Mouse (Mus musculus) midbrain, embryonic 11.5 days (tissue): Measurements from ENCODE around the gene Cobl. TPM values are rescaled to one million over a fixed set of nuclear protein-coding genes. Genes with fewer than 3 reads are reported as not detected.
A peak's percentile ranks its signal among the peaks of the same experiment; 100 is the strongest.

Experiments
- ATAC-seq: fragments of 200-750 bp; cut with Nextera tagmentation; 2 replicates; pipeline ENCODE4 v1.8.0; 2017; ENCODE audit warnings: moderate TSS enrichment, moderate library complexity; ENCODE audit not compliant: low FRiP score
- DNase-seq: peaks from one replicate; pipeline ENCODE4 v3.0.0; 2015; ENCODE audit warnings: low spot score; ENCODE audit errors: missing footprints
- H3K27ac ChIP-seq: fragments of 300-500 bp; sonication (generic); 2 replicates; pipeline ENCODE4 v1.5.1; 2014; ENCODE audit warnings: low read depth, low read length
- H3K27me3 ChIP-seq: fragments of 300-500 bp; sonication (generic); 2 replicates; pipeline ENCODE4 v1.6.1; 2014; ENCODE audit warnings: mild to moderate bottlenecking, low read length, moderate library complexity, mixed read lengths; ENCODE audit not compliant: control insufficient read depth, insufficient read depth
- H3K36me3 ChIP-seq: fragments of 300-500 bp; sonication (generic); 2 replicates; pipeline ENCODE4 v1.6.1; 2014; ENCODE audit warnings: mild to moderate bottlenecking, low read length, moderate library complexity, mixed read lengths; ENCODE audit not compliant: control insufficient read depth, insufficient read depth
- H3K4me1 ChIP-seq: fragments of 300-500 bp; sonication (generic); 2 replicates; pipeline ENCODE4 v1.6.1; 2014; ENCODE audit warnings: low read length; ENCODE audit not compliant: control insufficient read depth, insufficient read depth
- H3K4me2 ChIP-seq: fragments of 300-500 bp; sonication (generic); 2 replicates; pipeline ENCODE4 v1.6.1; 2014; ENCODE audit warnings: mild to moderate bottlenecking, moderate library complexity
- H3K4me3 ChIP-seq: fragments of 300-500 bp; sonication (generic); 2 replicates; pipeline ENCODE4 v1.5.1; 2014; ENCODE audit warnings: low read depth, low read length
- H3K9ac ChIP-seq: fragments of 300-500 bp; sonication (generic); 2 replicates; pipeline ENCODE4 v1.6.1; 2014; ENCODE audit warnings: low read length
- H3K9me3 ChIP-seq: fragments of 300-500 bp; sonication (generic); 2 replicates; pipeline ENCODE4 v1.6.1; 2016; ENCODE audit warnings: low read length; ENCODE audit not compliant: control insufficient read depth
- WGBS: fragments of 180-500 bp; shearing (Covaris S2); extraction: QIAGEN DNeasy Blood & Tissue Kit; methylation state at CpG from one replicate; pipeline ENCODE4 v1.1.7; 2014; 5-methylcytosine and 5-hydroxymethylcytosine counted together
- polyA plus RNA-seq: library from polyadenylated mRNA; unstranded; fragments of >200 nt; fragmentation: Nextera tagmentation; extraction: Ambion mirVana; gene quantifications from 2 replicates; pipeline ENCODE4 v1.2.1, GENCODE M21; 2014

Gene Cobl
- polyA plus RNA-seq: 1.6 and 3.4 TPM in 2 replicates

- H3K9ac ChIP-seq: peak within 1 kb of the TSS; percentile 71
- peaks cover 11% of the 10 kb centered on the region for H3K27me3 ChIP-seq
- peak; percentile 78 for ATAC-seq
- H3K9me3 ChIP-seq: no peaks in the 10 kb centered on the region
- H3K4me3 ChIP-seq: peak within 1 kb of the TSS; percentile 67
- peak within 1 kb of the TSS; percentile 97 for H3K4me2 ChIP-seq
- H3K27ac ChIP-seq: no peak within 1 kb of the TSS
- H3K36me3 ChIP-seq: no peaks in the 10 kb centered on the region
- 0 out of 2 replicates have a peak, but pooled peaks cover 5% of the 10 kb centered on the region for H3K4me1 ChIP-seq
- WGBS: 2% methylated on average over 89 of the region's 89 CpGs
- peak; percentile 94 for DNase-seq
Observed at GRCm38 (mm10) chr11:12464181-12465162, at the start of gene Cobl. Cobl (minus strand) TSS chr11:12464960.

DNA sequence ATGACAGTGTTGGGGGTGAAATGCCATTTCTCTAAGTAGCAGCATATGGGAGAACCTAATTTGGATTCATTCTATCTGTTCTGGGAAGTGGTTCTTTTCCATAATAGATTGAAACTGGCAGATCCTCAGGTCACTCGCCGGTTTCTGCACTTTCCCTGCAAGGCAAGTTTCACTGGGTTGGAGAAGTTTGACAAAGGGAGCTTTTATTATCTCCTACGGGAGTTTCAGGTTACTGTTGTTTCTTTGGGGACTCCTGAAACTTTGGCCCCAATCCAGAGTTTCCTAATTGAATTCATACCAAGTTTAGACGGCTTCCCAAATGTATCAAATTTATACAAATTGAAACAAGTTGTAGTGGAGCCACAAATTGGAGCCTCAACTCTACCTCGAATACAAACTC, 49.0 kb upstream of the Cobl start:
- 69% methylated on average over 5 of the region's 5 CpGs for WGBS
- H3K9ac ChIP-seq: no peak overlapping the region
- ATAC-seq (no peak), DNase-seq (no peak)
- H3K4me2 ChIP-seq: no peak overlapping the region
- no peak overlapping the region for H3K27ac ChIP-seq
- no peaks in the 10 kb centered on the region for H3K4me1 ChIP-seq
- H3K36me3 ChIP-seq: no peaks in the 10 kb centered on the region
- no peaks in the 10 kb centered on the region for H3K27me3 ChIP-seq
- no peak overlapping the region for H3K4me3 ChIP-seq
- no peaks in the 10 kb centered on the region for H3K9me3 ChIP-seq

DNA sequence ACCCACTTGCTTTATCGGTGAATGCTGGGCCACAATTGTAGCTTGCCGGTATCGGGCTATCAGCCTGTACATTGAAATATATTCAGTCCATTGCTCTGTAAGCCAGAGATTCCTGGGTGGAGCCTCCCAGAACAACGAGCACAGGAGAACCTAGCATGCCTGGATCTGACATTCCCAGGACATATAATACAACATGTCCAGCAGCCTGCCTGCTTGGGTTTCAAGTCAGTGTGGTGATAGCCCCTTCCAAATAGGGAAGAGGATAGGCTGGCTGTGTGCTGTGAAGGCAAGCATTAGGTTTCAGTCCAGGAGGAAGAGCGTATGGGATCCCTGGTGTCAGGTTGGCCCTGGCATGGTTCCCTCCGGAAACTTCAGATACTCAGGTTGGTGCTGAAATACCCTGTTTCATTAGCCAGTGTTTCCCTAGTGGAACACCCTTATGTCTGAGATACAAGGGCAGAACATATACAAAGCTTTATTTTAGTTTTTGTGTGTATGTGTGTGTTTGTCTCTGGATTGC, 41.7 kb upstream of the Cobl start:
- H3K4me3 ChIP-seq: no peak overlapping the region
- H3K4me2 ChIP-seq: no peak overlapping the region
- H3K27ac ChIP-seq: no peak overlapping the region
- 93% methylated on average over 6 of the region's 6 CpGs for WGBS
- no peaks in the 10 kb centered on the region for H3K36me3 ChIP-seq
- H3K4me1 ChIP-seq: no peaks in the 10 kb centered on the region
- H3K9ac ChIP-seq: no peak overlapping the region
- ATAC-seq (no peak), DNase-seq (no peak)
- no peaks in the 10 kb centered on the region for H3K27me3 ChIP-seq
- H3K9me3 ChIP-seq: no peaks in the 10 kb centered on the region

DNA sequence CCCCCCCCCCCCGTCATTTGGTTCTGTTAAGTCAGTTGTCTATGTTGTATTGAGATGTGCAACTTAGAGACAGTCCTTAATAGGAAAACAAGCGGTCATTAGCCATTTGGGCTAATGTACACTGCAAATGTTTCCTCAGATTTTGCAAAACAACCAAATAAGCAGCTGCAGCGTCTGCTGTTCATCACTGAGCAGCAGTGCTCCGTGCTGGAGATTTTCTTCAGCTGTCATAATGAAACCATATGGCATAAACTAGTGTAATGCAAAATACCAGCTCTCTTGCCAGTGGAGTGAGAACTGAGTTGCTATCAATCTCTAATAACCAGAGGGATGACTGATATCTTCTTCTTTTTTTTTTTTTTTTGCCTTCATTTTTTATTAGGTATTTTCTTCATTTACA, 39.0 kb upstream of the Cobl start:
- DNase-seq (no peak), ATAC-seq (no peak)
- no peak overlapping the region for H3K9ac ChIP-seq
- no peaks in the 10 kb centered on the region for H3K27me3 ChIP-seq
- H3K36me3 ChIP-seq: no peaks in the 10 kb centered on the region
- H3K4me1 ChIP-seq: no peaks in the 10 kb centered on the region
- H3K4me3 ChIP-seq: no peak overlapping the region
- H3K27ac ChIP-seq: no peak overlapping the region
- no peaks in the 10 kb centered on the region for H3K9me3 ChIP-seq
- no peak overlapping the region for H3K4me2 ChIP-seq
- 89% methylated on average over 4 of the region's 4 CpGs for WGBS

DNA sequence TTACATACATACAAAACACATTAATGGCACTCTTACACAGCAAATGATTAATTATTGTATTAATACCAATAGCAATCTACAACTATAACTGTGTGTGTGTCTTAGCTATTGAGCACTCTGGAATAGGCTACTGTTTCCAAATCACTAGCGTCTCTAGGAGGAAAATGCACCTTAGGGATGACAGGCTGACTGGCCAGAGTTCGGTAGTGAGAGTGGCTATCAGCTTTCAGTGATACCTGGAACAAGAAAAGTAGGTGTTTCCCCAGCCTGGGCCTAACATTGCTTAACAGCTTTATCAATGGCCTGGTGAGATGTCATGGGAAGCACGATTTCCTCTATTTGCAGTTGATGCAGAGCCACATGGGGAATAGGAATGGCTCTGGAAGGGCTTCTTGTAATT, 37.0 kb upstream of the Cobl start:
- no peaks in the 10 kb centered on the region for H3K4me1 ChIP-seq
- no peaks in the 10 kb centered on the region for H3K9me3 ChIP-seq
- no peaks in the 10 kb centered on the region for H3K36me3 ChIP-seq
- no peak overlapping the region for H3K4me3 ChIP-seq
- no peak overlapping the region for H3K4me2 ChIP-seq
- H3K27ac ChIP-seq: no peak overlapping the region
- WGBS: 87% methylated on average over 3 of the region's 3 CpGs
- ATAC-seq: no peak
- no peaks in the 10 kb centered on the region for H3K27me3 ChIP-seq
- no peak for DNase-seq
- H3K9ac ChIP-seq: no peak overlapping the region

- Histone ChIP-seq H3K4me1 (no peaks in the 10 kb centered on the region), H3K9ac (no peak overlapping the region), H3K27me3 (no peaks in the 10 kb centered on the region), H3K27ac (no peak overlapping the region), H3K4me3 (no peak overlapping the region), H3K9me3 (no peaks in the 10 kb centered on the region), H3K4me2 (no peak overlapping the region), H3K36me3 (no peaks in the 10 kb centered on the region)
- ATAC-seq: no peak
- no peak for DNase-seq
Observed at GRCm38 (mm10) chr11:12493791-12494190, 29.0 kb upstream of the Cobl start.

GRCm38 (mm10) chr11:12479856-12480403, 15.2 kb upstream of the Cobl start:
- Histone ChIP-seq H3K4me3 (no peak overlapping the region), H3K4me2 (no peak overlapping the region), H3K36me3 (no peaks in the 10 kb centered on the region), H3K4me1 (no peaks in the 10 kb centered on the region), H3K27ac (no peak overlapping the region), H3K9me3 (no peaks in the 10 kb centered on the region), H3K9ac (no peak overlapping the region), H3K27me3 (no peaks in the 10 kb centered on the region)
- WGBS: 94% methylated on average over 3 of the region's 3 CpGs
- DNase-seq (no peak), ATAC-seq (no peak)

- Histone ChIP-seq H3K27me3 (no peaks in the 10 kb centered on the region), H3K27ac (no peak overlapping the region), H3K36me3 (no peaks in the 10 kb centered on the region), H3K9me3 (no peaks in the 10 kb centered on the region), H3K4me2 (no peak overlapping the region), H3K4me3 (no peak overlapping the region), H3K9ac (no peak overlapping the region), H3K4me1 (no peaks in the 10 kb centered on the region)
- DNase-seq (no peak), ATAC-seq (no peak)
- WGBS: 82% methylated on average over 5 of the region's 5 CpGs
Observed at GRCm38 (mm10) chr11:12474299-12474935, 9.7 kb upstream of the Cobl start.
